Mouse (Mus musculus): Measurements from ENCODE around the gene 6430628N08Rik.

The 6430628N08Rik gene

GRCm38 (mm10) chr4:115886875-115887274 lies 3.6 kb upstream of the 6430628N08Rik start:
- no peak for DNase-seq (ENCODE audit: low spot score)

- no peak for DNase-seq (ENCODE audit: low spot score)
Measured at GRCm38 (mm10) chr4:115890066-115890465, 399 bp upstream of the 6430628N08Rik start.

GRCm38 (mm10) chr4:115894281-115894680 lies 3.8 kb downstream of the 6430628N08Rik start:
- no peak for DNase-seq (ENCODE audit: low spot score)

- no peak for DNase-seq (ENCODE audit: low spot score)
Measured at GRCm38 (mm10) chr4:115897901-115898631, 7.6 kb downstream of the 6430628N08Rik start.

- DNase-seq (ENCODE audit: low spot score), result peak; percentile 74
Measured at GRCm38 (mm10) chr4:115902816-115903215, 12.4 kb downstream of the 6430628N08Rik start.

- no peak for DNase-seq (ENCODE audit: low spot score)
Measured at GRCm38 (mm10) chr4:115904375-115904774, 13.9 kb downstream of the 6430628N08Rik start.

- no peak for DNase-seq (ENCODE audit: low spot score)
Measured at GRCm38 (mm10) chr4:115905701-115906100, 15.2 kb downstream of the 6430628N08Rik start.

- DNase-seq (ENCODE audit: low spot score), result no peak
Measured at GRCm38 (mm10) chr4:115906791-115907190, 16.3 kb downstream of the 6430628N08Rik start.

GRCm38 (mm10) chr4:115907994-115908393 lies 17.5 kb downstream of the 6430628N08Rik start:
- DNase-seq (ENCODE audit: low spot score), result no peak

- DNase-seq (ENCODE audit: low spot score), result no peak
Measured at GRCm38 (mm10) chr4:115908641-115909040, 18.2 kb downstream of the 6430628N08Rik start.

GRCm38 (mm10) chr4:115911586-115911985 lies 21.1 kb downstream of the 6430628N08Rik start:
- no peak for DNase-seq (ENCODE audit: low spot score)

- no peak for DNase-seq (ENCODE audit: low spot score)
Measured at GRCm38 (mm10) chr4:115919911-115920310, 29.4 kb downstream of the 6430628N08Rik start.

- no peak for DNase-seq (ENCODE audit: low spot score)
Measured at GRCm38 (mm10) chr4:115922688-115923087, 32.2 kb downstream of the 6430628N08Rik start.

GRCm38 (mm10) chr4:115923262-115923880 lies 32.9 kb downstream of the 6430628N08Rik start:
- DNase-seq (ENCODE audit: low spot score), result no peak

- no peak for DNase-seq (ENCODE audit: low spot score)
Measured at GRCm38 (mm10) chr4:115927637-115928036, 37.2 kb downstream of the 6430628N08Rik start.

- no peak for DNase-seq (ENCODE audit: low spot score)
Measured at GRCm38 (mm10) chr4:115931556-115932088, 41.2 kb downstream of the 6430628N08Rik start.

- no peak for DNase-seq (ENCODE audit: low spot score)
Measured at GRCm38 (mm10) chr4:115935835-115936581, 45.5 kb downstream of the 6430628N08Rik start.

- no peak for DNase-seq (ENCODE audit: low spot score)
Measured at GRCm38 (mm10) chr4:115936646-115937045, 46.2 kb downstream of the 6430628N08Rik start.

- DNase-seq (ENCODE audit: low spot score), result no peak
Measured at GRCm38 (mm10) chr4:115937061-115937976, 46.9 kb downstream of the 6430628N08Rik start.

GRCm38 (mm10) chr4:115938276-115939160 lies 48.1 kb downstream of the 6430628N08Rik start:
- DNase-seq (ENCODE audit: low spot score), result no peak

All from lung, postnatal 25 days (tissue).